Mouse (Mus musculus) spleen, postnatal 4 days (tissue): Measurements from ENCODE around the gene Jag1.
A peak's percentile ranks its signal among the peaks of the same experiment; 100 is the strongest.

ENCODE experiments used
- DNase-seq, 2 experiments: peaks; one replicate each; pipeline ENCODE4 v3.0.0; 2022; ENCODE audit warnings: low spot score in 2 of 2

Jag1 gene

DNA sequence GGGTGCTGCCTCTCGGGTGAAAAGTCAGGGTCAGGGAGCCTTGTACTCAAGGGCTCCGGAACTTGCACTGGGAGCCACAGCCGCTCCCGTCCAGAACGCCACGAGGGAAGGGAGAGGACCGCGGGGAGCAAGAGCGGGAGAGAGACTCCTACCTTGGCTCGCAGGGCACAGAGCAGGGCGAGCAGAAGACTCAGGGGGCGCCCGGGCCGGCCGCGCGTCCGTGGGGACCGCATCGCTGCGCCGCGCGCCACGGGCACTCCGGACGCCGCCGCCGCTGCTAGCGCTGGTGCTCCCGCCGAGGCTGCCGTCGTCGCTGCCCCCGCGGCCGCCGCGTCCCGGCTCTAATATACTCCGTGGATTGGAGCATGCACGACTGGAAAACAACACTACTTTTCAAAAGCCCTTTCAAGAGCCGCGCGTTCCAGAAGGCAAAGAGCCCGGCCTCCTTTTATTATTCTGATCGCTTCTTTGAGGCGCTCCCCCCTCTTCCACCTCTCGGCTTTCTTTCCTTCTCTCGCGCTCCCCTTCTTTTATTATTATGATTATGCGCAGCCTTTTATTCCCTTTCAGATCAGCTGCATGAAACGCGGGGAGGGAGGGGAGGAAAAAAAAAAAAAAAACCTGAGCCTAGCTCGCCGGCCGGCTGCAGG is at the start of gene Jag1:
Gene Jag1 (minus strand): TSS at position 620 of the 650 bp plus-strand sequence.
- DNase-seq: peak in 1 of 2 experiments; percentile 63

DNA sequence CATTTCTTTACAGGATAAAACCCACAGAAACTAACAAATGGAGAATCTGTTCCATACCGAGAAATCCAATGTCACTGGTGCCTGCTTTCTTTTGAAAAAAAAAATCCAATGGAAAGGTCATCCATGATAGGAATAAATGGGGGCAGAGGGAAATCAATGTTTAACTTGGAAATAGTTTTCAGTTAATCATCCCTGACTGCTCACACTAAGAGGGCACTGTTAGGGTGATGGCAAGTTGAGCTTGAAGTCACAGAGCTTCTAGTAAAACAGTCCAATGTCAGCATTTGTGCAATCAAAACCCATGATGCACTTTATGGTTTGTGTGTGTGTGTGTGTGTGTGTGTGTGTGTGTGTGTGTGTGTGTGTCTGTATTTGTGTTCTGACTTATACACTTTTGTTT is 39.6 kb upstream of the Jag1 start:
- no peak for DNase-seq

DNA sequence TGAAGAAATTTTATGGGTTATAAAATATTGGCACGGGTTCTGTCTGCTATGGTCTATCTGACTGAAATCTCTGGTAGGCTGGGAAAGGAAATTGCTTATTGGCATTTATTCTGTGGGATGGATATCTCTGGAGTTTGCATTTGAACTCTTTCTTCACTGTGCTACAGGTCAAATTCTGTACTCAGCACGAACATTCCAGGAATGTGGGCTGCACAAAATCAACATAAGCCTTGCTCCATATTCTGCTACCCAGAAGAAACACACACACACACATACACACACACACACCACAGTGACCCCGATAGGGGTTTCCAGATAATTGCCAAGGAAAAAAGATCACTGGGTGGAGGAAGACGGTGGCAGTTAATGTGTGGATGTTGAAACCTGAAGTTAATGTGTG is 37.4 kb upstream of the Jag1 start:
- DNase-seq: no peak

DNA sequence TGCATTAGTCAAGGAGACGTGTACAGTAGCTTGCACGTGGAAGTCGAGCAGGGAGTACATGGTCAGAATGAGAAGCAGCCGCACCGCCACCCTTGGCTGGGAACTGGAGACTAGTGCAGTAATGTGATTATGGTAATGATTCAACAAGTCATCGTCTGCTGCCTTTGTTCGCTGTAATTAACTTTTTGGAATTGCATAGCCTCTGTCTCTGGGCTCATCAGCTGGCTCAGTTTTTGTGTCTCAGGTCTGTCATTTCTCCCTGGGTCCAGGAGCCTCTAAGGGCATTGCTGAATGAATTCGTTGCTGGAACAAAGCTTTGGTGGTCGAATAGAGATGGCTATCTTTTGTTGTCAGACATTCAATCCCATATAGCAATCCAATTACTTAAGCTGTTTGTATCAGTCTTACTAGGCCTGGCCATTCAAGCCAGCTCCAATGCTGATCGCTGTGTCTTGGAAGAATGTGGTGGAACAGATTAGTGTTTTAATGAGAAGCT is 36.8 kb upstream of the Jag1 start:
- DNase-seq: no peak

DNA sequence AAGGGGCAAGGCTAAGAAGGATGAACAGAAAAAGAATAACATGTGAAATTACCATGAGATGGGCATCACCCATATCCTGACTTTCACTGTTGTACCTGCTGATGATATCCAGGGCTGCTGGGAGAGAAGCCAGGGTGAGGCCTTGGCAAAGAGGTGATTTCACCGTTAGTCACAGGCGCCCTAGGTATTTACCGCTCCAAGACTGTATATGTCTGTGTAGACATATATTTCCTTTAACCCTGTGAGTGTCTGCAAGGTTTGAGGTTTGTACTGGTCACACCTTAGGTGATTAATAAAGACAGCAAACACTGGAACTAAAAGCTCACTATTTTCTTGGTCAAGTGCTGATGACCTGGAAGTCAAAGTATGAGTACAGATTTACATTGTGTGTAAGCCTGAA is 34.5 kb upstream of the Jag1 start:
- DNase-seq: no peak

DNA sequence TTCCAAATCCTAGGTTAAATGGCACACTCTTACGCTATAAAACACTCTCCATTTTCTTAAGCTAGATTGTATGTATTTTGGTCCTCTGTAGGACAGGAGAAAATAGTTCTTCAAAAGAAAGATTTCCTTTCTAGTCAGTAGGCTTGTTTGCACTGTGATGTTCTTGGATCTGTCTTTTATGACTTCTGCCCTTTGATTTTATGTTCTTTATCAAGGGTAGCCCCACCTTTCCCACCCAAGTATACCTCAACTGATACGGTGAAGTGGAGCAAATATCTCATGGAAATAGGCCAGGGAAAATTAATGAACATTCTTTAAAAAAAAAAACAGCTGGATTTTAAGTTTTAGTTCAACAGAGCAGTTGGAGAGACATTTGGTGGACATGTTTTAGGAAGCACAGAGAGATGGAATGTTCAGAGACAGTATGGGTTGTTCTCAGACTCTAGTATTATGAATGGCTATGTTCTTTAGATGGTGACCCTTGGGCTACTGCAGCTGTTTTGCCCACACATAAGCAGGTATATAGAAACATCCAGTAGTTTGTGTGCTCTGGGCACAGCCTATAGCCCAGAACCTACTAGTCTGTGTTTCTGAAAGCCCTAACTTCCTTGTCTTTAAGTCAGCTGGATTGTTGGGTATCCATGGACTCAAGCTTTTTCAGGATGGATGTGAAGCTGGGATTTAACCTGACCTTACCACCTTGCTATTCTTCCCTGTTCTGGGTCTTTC is 30.7 kb upstream of the Jag1 start:
- DNase-seq: no peak

DNA sequence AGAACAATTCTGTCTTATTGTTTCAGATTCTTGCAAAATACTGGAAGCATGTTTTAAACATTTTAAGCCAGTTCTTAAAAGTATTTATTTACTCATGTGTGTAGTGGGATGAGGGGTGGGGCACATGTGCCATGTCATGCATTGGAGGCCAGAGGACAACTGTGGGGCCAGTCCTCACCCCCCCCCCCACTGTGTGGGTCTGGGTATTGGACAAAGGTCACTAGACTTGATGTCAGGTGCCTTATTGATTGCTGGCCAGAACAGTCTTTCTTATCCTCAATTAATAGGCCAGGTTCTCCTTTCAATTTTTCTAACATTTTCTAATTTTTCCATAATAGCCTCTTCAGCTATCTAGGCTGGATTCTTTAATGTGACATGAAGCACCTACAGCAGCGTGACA is 21.6 kb upstream of the Jag1 start:
- no peak for DNase-seq

DNA sequence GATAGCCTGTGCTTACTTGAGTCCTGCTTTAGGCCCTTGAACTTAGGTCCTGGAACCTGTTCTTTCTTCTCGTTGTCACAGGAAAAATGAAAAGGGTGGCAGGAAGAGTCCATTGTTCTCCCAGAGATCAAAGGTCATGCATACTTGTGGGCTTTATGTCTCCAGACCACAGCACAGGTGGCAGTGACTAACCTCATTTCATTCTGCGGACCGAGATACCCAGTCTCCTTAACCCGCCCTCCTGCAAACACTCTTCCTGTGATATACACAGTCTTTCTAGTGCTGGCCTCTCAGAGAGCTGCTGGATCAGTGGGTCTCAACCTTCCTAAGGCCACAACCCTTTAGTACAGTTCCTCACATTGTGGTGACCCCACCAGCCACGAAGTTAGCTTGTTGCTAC is 17.6 kb upstream of the Jag1 start:
- DNase-seq: no peak

DNA sequence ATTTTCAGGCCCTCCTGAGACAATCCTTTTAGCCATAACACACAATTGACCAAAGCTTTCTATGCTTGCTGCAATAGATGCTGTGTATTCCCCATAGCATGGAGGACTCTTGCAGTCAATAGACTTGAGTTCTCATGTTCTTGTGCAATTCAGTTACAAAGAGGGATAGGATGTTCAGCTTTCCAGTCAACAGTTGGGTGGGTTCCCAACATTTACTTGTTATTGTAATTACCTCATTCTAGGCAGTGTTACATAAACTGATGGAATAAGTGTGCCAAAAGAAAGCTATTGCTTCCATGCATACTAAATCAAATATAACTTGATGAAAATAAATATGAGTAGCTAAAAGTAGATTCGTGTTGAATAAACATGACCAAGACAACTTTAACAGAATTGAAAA is 8.4 kb upstream of the Jag1 start:
- DNase-seq: no peak

DNA sequence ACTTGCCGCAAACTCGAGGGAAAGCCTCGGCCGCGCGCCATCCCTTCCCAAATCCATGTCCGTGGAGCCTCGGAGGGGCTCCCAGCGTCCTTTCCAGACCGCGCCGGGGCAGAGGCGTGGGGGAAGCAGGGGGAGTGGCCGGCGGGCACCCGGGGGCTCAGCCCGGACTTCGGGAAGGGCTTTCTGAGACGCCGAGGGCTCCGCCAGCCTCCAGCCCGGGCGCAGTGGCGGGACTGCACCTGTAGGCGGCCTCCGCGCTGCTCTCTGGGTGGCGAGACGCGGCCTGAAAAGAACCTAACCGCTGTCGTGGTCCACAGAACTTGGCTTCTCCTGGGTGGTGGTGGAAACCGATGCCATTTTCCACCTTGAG is 862 bp upstream of the Jag1 start:
- DNase-seq: peak; percentile 68 to 85

DNA sequence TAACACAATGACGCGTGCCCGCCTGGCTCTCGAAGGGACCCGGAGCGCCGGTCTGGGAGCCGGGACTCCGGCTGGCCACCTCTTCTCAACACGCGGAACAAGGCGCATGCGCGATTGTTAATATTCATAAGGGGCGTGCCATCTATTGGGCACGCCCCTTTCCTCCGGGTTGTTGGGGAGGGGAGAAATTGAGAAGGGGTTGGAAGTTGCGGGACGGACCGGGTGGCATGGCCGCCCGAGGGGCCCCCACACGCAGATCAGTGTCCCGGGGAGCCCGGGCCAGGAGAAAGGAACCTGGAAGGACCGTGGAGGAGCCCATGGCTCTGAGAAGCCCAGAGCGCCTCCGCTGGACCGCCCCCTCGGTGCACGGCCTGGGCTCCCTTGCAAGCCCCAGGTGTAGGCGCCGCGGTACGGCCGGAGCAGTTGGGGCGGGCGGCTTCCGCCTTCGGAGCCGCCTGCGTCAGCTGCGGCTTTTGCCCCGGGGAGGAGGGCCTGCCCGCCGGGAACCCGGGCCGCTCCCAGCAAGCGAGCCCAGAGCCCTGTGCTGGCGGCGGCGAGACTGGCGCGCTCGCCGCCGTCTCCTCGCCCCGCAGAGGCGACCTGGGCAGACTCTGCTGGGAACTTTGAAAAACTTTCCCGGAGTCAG is 354 bp upstream of the Jag1 start:
- peak; percentile 74 to 88 for DNase-seq

DNA sequence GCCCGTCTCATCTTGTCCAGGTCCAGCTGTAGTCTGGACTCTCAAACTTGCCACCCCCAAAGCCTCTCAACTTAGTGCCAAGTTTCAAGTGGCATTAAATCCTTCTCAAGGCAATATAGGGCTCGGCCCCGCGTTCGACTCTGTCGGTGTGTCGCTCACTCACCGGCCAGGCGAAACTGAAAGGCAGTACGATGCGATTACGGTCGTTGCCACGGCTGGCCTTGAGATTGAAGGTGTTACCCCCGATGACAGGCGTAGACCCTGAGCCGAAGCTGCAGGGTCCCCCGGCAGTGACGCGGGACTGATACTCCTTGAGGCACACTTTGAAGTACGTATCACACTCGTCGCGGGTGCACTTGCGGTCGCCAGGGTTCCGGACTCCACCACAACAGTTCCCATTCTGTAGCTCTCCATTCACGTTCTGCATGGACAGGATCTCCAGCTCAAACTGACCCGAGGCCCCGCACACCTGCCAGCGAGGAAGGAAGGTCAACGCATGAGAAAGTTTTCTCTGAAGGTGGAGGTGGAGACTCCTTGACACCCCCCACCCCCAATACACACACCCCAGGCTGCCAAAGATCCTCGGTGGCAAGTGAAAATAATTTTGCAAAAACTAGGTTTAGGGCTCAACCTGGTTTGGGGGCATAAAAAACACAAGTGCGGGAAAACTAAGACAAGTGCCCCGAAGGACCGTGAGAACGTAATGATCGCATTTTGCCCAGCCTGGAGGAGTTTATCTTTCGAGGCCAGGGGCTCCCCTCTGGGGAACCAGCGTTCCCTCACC is 1.0 kb downstream of the Jag1 start:
- no peak for DNase-seq

DNA sequence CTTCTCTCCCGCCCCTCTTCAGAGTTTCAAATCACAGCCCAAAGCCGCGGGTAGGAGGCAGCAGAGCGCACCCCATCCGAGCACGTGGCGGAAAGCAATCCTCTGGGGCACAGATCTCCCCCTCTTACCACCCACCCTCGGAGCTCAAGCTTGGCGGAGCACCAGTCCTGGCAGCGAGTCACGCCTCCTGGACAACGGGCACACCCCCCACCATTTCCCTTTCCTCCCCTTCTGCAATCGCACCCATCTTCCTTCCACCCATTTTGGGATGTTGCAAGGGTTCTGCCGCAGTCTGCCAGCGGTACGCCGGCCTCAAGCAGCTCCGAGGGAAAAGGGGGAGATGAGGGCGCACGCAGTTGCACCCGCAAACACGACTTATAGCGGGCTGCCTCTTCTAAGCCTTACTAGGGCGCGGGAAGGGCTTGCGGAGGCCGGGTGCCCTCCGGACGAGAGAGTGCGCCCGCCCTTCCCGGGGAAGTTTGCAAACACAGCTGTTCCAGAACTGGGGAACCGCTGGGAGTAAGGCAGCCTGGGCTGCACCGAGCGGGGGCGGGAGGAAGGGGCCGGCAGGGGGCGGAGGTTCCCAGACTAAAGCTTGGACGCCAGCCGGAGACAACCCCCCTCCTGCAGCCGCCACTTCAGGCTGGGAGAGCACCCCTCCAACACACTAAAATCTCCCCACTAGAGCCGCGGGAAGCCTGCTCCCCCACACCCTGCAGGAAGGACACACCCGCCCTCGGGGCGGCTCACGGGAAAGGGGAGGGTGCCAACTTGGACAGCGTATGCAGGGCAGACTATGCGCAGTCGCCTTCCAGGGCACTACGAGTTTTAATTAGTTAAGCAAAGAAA is 2.0 kb downstream of the Jag1 start:
- DNase-seq: peak; percentile 50 to 69

DNA sequence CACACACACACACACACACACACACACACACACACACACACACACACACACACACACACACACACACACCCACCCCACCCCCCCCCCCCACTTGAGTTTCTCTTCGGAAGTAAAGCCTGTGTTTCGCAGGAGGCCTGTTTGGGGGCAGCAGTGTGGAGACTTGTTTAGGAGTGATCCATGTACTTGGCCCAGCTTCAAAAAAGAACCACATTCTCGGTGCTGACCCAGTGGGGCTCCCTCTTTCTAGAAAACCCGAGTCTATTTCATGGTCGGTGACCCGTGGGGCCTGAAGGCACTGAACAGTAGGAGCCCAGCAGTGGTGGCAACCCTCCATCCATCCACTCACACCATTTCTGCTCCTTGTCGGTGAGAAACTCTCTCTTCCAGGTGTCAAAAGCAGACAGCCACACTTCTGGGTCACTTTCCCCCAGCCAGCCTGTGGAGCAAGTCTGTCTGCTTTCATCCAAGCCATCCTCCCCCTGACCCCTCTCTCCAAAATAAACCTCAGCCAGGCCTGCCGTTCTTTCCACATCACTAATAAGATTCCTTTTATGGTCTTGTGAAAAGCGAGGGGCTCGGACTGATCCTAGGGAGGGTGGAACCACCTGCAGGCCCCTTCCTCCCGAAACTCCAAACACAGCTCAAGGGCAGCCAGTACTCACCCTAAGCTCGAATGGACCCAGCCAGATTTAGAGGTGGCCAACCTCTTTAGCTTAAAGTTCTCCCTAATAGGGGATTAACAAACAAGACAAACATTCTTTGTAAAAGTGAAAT is 3.0 kb downstream of the Jag1 start:
- DNase-seq: no peak

DNA sequence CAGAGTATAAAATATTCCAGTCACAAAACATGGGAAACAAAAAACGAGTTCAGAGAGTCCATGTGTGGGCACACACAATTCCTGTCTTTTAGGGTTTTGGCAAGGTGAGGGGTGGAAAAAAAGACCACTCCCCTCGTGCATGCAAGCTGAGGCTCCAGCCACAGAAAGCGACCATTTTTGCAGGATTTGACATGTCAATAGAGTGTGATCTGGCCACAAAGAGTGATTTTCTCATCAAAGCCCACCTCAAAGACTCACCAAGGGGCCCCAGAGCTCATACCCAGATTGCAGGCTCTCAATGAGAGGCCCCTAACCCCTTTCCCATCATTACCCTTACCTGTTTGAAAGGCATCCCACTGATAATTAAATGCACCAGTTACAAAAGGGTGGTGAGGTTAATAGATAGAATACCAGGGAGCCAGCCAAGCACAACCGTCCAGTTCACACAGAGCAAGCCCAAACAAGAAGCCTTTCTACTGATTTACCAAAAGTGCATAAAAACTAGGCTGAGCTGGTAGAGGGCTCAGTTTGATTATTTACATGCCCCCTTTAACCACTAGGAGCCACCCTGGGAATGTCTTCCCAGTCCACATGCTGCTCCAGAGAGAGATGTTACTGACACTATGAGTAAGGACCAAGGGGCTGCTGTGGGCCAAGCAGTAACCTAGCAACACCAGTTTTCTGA is 6.1 kb downstream of the Jag1 start:
- DNase-seq: no peak

DNA sequence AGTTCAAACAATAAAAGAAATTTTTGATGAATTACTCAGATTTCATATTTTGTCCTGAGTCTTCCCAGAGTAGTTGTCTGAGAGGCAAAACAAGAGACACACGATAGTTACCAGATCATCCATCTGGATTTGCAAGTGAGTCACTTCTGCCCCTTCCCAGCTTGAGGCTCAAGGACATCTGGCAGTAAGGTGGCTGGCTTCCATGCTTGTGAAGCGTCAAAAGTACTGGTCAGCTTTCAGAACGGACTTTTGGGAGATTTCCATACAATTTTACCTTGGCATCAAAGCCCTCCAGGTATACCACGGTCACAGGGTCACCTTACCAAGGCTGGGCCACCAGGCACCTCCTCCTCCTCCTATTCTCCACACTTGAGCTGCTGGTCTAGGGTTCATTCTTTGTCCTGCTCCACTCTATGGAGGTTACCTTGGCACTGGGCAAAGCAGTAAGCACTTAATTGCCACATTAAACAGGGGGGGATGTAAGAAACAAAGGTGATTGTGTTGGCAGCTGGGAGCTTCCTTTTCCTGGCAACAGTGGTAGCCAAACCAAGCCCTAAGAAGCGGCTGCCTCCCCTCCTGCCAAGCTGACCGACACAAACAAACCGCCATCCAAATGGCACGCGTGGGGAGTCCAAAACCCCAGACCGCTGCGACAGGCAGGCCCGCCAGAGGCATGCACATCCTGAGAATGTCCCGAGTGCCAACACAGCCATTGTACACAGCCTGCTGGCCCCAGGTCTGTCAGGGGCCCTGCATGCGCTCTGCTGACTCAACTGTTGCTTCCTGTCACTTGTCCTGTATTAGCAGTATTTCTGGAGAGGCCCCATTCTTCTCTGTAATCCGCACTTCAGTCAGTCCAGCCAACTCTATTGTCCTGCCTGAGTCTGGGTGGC is 6.9 kb downstream of the Jag1 start:
- no peak for DNase-seq

DNA sequence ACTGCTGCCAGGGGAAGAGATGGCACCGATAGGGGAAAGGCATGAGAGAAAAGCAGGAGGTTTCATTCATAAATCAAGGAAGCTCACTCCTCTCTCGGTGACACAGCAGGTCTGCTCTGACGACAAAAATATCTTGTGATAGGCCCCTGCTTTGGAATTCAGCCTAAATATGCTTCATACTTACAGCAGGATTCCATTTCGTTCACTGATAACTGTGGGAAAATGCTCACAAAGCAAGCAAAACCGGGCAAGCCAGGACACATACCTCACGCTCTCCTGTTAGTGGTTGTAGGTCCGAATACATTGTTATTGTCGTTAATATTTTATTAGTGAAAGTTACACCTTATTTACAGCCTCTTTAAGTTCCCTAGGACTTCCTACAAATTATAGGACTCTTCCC is 8.5 kb downstream of the Jag1 start:
- DNase-seq: no peak

DNA sequence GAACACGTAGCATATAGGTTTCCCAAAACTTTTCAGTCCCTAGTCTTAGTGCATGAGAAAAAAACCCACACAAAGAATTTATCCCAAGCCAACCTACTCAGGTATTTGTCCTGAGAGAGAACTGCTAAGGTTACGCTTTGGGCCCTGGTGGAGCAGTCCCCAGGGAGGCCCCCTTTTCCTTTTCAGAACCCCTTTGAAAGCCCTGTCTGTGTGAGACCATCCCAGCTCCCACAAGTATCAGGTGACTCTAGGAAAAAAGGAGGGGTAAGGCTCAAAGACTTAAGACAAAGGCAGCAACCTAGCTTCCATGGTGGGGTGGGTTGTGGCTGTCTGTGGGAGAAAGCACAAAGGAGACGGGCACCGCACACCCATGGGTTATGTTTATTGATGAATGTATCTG is 9.2 kb downstream of the Jag1 start:
- no peak for DNase-seq

DNA sequence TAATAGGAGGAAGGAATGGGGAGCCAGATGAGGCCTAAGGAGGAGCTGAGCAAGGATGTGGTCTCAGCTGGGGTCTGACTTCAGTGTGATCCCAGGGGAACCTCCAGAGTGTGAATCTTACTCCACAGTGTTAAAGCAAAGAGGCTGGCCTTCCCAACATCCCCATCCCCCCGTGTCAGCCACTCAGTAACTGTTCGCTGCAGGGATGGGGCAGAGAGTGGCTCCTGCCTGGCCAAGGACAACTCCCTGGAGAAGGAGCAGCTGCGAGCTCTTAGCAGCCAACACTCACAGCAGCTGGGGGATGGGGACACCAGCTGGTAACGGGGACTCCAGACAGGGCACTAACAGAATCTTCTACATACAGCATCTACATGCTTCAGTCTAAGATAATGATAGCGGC is 15.4 kb downstream of the Jag1 start:
- DNase-seq: no peak
